Mouse (Mus musculus) C2C12 (cell line): ENCODE results near the gene Prr13. TPM values are rescaled to one million over a fixed set of nuclear protein-coding genes. Genes with fewer than 3 reads are reported as not detected.

Experiments
- H3K27me3 ChIP-seq: one replicate; pipeline ENCODE4 v1.6.1; 2011; ENCODE audit not compliant: control insufficient read depth, insufficient read depth, insufficient read length
- H3K36me3 ChIP-seq: one replicate; pipeline ENCODE4 v1.6.1; 2011; ENCODE audit not compliant: control insufficient read depth, insufficient read depth
- H3K4me3 ChIP-seq: one replicate; pipeline ENCODE4 v1.5.1; 2011; ENCODE audit warnings: mild to moderate bottlenecking, control low read depth; ENCODE audit not compliant: poor library complexity, insufficient read depth, severe bottlenecking
- H3K79me2 ChIP-seq: one replicate; pipeline ENCODE4 v1.6.1; 2011; ENCODE audit not compliant: control insufficient read depth, insufficient read depth
- H3K79me3 ChIP-seq: one replicate; pipeline ENCODE4 v1.6.1; 2011; ENCODE audit warnings: low read depth, control low read depth
- H3ac ChIP-seq: one replicate; pipeline ENCODE3; 2011; ENCODE audit warnings: low read depth; ENCODE audit not compliant: control insufficient read depth, insufficient read length
- CEBPB ChIP-seq: IDR thresholded peaks from one replicate; pipeline ENCODE4 v1.6.1; 2011; ENCODE audit warnings: low read depth, mild to moderate bottlenecking, control low read depth, moderate library complexity
- CTCF ChIP-seq: IDR thresholded peaks from one replicate; pipeline ENCODE4 v1.5.1; 2011; ENCODE audit not compliant: control insufficient read depth, insufficient read depth, insufficient read length
- FOSL1 ChIP-seq: IDR thresholded peaks from one replicate; pipeline ENCODE4 v1.8.0; 2011; ENCODE audit warnings: mild to moderate bottlenecking, low read length; ENCODE audit not compliant: poor library complexity, insufficient read depth, severe bottlenecking
- MAX ChIP-seq: IDR thresholded peaks from one replicate; pipeline ENCODE4 v1.6.1; 2011; ENCODE audit warnings: mild to moderate bottlenecking, control low read depth
- MYOD1 ChIP-seq: IDR thresholded peaks from one replicate; pipeline ENCODE4 v1.6.1; 2011; ENCODE audit warnings: low read depth; ENCODE audit not compliant: control insufficient read depth, insufficient read length
- MYOG ChIP-seq: IDR thresholded peaks from one replicate; pipeline ENCODE4 v1.6.1; 2011; ENCODE audit not compliant: control insufficient read depth, insufficient read length; ENCODE audit errors: extremely low read depth
- USF1 ChIP-seq: IDR thresholded peaks from one replicate; pipeline ENCODE4 v1.6.1; 2011; ENCODE audit warnings: low read depth, mild to moderate bottlenecking, control low read depth, moderate library complexity
- polyA plus RNA-seq: library from polyadenylated mRNA; unstranded; fragments of >200 nt; fragmentation: generic; extraction: Trizol; gene quantifications from one replicate; pipeline ENCODE4 v1.2.1, GENCODE M21; 2012; ENCODE audit warnings: missing spikeins

The Prr13 gene
- polyA plus RNA-seq, 1 experiment = 113 TPM

GRCm38 (mm10) chr15:102421437-102421836 lies 37.4 kb upstream of the Prr13 start:
- Histone ChIP-seq H3K79me2 (peaks cover 90% of the 10 kb centered on the region), H3K4me3 (no peak overlapping the region), H3K79me3 (peaks cover 70% of the 10 kb centered on the region), H3K36me3 (peaks cover 68% of the 10 kb centered on the region), H3K27me3 (no peaks in the 10 kb centered on the region), H3ac (no peak overlapping the region)
- no peak for TF ChIP-seq CTCF
- TF ChIP-seq CEBPB = no peak
- no peak for TF ChIP-seq MYOD1
- no peak for TF ChIP-seq MAX
- no peak for TF ChIP-seq USF1
- no peak for TF ChIP-seq FOSL1
- no peak for TF ChIP-seq MYOG

- peaks cover 51% of the 10 kb centered on the region for H3K79me3 ChIP-seq
- H3ac ChIP-seq = no peak overlapping the region
- no peak for TF ChIP-seq USF1
- no peak for TF ChIP-seq CTCF
- no peak for TF ChIP-seq FOSL1
- no peak for TF ChIP-seq MYOD1
- no peak for TF ChIP-seq MYOG
- TF ChIP-seq MAX = no peak
- no peak for TF ChIP-seq CEBPB
- H3K4me3 ChIP-seq = no peak overlapping the region
- H3K27me3 ChIP-seq = no peaks in the 10 kb centered on the region
- H3K79me2 ChIP-seq = peaks cover 69% of the 10 kb centered on the region
- peaks cover 70% of the 10 kb centered on the region for H3K36me3 ChIP-seq
Measured at GRCm38 (mm10) chr15:102423602-102424240, 35.1 kb upstream of the Prr13 start.

GRCm38 (mm10) chr15:102424657-102425056 lies 34.2 kb upstream of the Prr13 start:
- no peak overlapping the region for H3K4me3 ChIP-seq
- no peak overlapping the region for H3ac ChIP-seq
- H3K27me3 ChIP-seq = no peaks in the 10 kb centered on the region
- H3K36me3 ChIP-seq = peaks cover 70% of the 10 kb centered on the region
- no peak for TF ChIP-seq FOSL1
- TF ChIP-seq CTCF = no peak
- TF ChIP-seq MYOD1 = no peak
- no peak for TF ChIP-seq USF1
- TF ChIP-seq MAX = no peak
- no peak for TF ChIP-seq CEBPB
- TF ChIP-seq MYOG = no peak
- H3K79me3 ChIP-seq = peaks cover 42% of the 10 kb centered on the region
- H3K79me2 ChIP-seq = peaks cover 60% of the 10 kb centered on the region

GRCm38 (mm10) chr15:102426963-102427362 lies 31.9 kb upstream of the Prr13 start:
- H3K79me3 ChIP-seq = peaks cover 29% of the 10 kb centered on the region
- H3K4me3 ChIP-seq = no peak overlapping the region
- peaks cover 37% of the 10 kb centered on the region for H3K79me2 ChIP-seq
- H3ac ChIP-seq = no peak overlapping the region
- no peak for TF ChIP-seq MYOG
- TF ChIP-seq FOSL1 = no peak
- TF ChIP-seq CEBPB = no peak
- no peak for TF ChIP-seq MYOD1
- no peak for TF ChIP-seq USF1
- TF ChIP-seq MAX = no peak
- TF ChIP-seq CTCF = no peak
- H3K27me3 ChIP-seq = no peaks in the 10 kb centered on the region
- H3K36me3 ChIP-seq = peaks cover 88% of the 10 kb centered on the region

- no peaks in the 10 kb centered on the region for H3K27me3 ChIP-seq
- H3K79me3 ChIP-seq = no peaks in the 10 kb centered on the region
Measured at GRCm38 (mm10) chr15:102432046-102432445, 26.8 kb upstream of the Prr13 start.

More at GRCm38 (mm10) chr15:102432046-102432445, 26.8 kb upstream of the Prr13 start:
- Histone ChIP-seq H3K36me3 (peaks cover 92% of the 10 kb centered on the region), H3ac (no peak overlapping the region), H3K79me2 (no peaks in the 10 kb centered on the region), H3K4me3 (no peak overlapping the region)
- TF ChIP-seq MAX (no peak), FOSL1 (no peak), CEBPB (no peak), CTCF (no peak), MYOG (no peak), MYOD1 (no peak), USF1 (no peak)
